Mouse (Mus musculus) midbrain, embryonic 13.5 days (tissue): ENCODE measurements around the gene Muc5b. TPM values are rescaled to one million over a fixed set of nuclear protein-coding genes. Genes with fewer than 3 reads are reported as not detected.

Experiments used
- ATAC-seq: fragments of 200-750 bp; cut with Nextera tagmentation; 2 replicates; pipeline ENCODE4 v1.8.0; 2017; ENCODE audit warnings: mild to moderate bottlenecking, moderate TSS enrichment, moderate library complexity
- H3K27ac ChIP-seq: fragments of 300-500 bp; sonication (generic); 2 replicates; pipeline ENCODE4 v1.5.1; 2015; ENCODE audit warnings: inconsistent platforms, mild to moderate bottlenecking, moderate library complexity
- H3K27me3 ChIP-seq: fragments of 300-500 bp; sonication (generic); 2 replicates; pipeline ENCODE4 v1.6.1; 2015; ENCODE audit warnings: mild to moderate bottlenecking, inconsistent platforms
- H3K36me3 ChIP-seq: fragments of 300-500 bp; sonication (generic); 2 replicates; pipeline ENCODE4 v1.6.1; 2015; ENCODE audit warnings: mild to moderate bottlenecking, inconsistent platforms
- H3K4me1 ChIP-seq: fragments of 300-500 bp; sonication (generic); replicated peaks from 2 replicates; pipeline ENCODE4 v1.6.1; 2015; ENCODE audit warnings: inconsistent platforms
- H3K4me2 ChIP-seq: fragments of 300-500 bp; sonication (generic); replicated peaks from 2 replicates; pipeline ENCODE4 v1.6.1; 2015; ENCODE audit warnings: moderate library complexity, mild to moderate bottlenecking, inconsistent platforms
- H3K4me3 ChIP-seq: fragments of 300-500 bp; sonication (generic); replicated peaks from 2 replicates; pipeline ENCODE4 v1.5.1; 2015; ENCODE audit warnings: mild to moderate bottlenecking, inconsistent platforms
- H3K9ac ChIP-seq: fragments of 300-500 bp; sonication (generic); replicated peaks from 2 replicates; pipeline ENCODE4 v1.6.1; 2015; ENCODE audit warnings: mild to moderate bottlenecking, inconsistent platforms
- H3K9me3 ChIP-seq: fragments of 300-500 bp; sonication (generic); 2 replicates; pipeline ENCODE4 v1.6.1; 2016; ENCODE audit warnings: mild to moderate bottlenecking, inconsistent platforms
- WGBS: fragments of 180-500 bp; shearing (Covaris S2); methylation state at CpG from one replicate; pipeline ENCODE4 v1.1.7; 2015; 5-methylcytosine and 5-hydroxymethylcytosine counted together
- polyA plus RNA-seq: library from polyadenylated mRNA; unstranded; fragments of >200 nt; fragmentation: Nextera tagmentation; extraction: Ambion mirVana; gene quantifications from 2 replicates; pipeline ENCODE4 v1.2.1, GENCODE M21; 2015

The Muc5b gene
- polyA plus RNA-seq, 1 experiment from 2014 or later = 0.04 TPM

GRCm38 (mm10) chr7:141824398-141824797, 14.5 kb upstream of the Muc5b start:
- H3K4me2 ChIP-seq = no peak overlapping the region
- no peak overlapping the region for H3K9ac ChIP-seq
- H3K27ac ChIP-seq = no peak overlapping the region
- WGBS = 93% methylated on average over 9 of the region's 9 CpGs
- no peaks in the 10 kb centered on the region for H3K9me3 ChIP-seq
- ATAC-seq = no peak
- no peaks in the 10 kb centered on the region for H3K36me3 ChIP-seq
- H3K27me3 ChIP-seq = no peaks in the 10 kb centered on the region
- H3K4me1 ChIP-seq = no peaks in the 10 kb centered on the region
- H3K4me3 ChIP-seq = no peak overlapping the region

- ATAC-seq = no peak
- H3K9me3 ChIP-seq = no peaks in the 10 kb centered on the region
- no peak overlapping the region for H3K9ac ChIP-seq
- no peak overlapping the region for H3K27ac ChIP-seq
- H3K4me1 ChIP-seq = no peaks in the 10 kb centered on the region
- H3K4me3 ChIP-seq = no peak overlapping the region
- 82% methylated on average over 7 of the region's 7 CpGs for WGBS
- H3K27me3 ChIP-seq = no peaks in the 10 kb centered on the region
- no peaks in the 10 kb centered on the region for H3K36me3 ChIP-seq
- H3K4me2 ChIP-seq = no peak overlapping the region
Measured at GRCm38 (mm10) chr7:141835941-141836340, 2.9 kb upstream of the Muc5b start.

- Histone ChIP-seq H3K4me3 (no peak overlapping the region), H3K9me3 (no peaks in the 10 kb centered on the region), H3K27me3 (no peaks in the 10 kb centered on the region), H3K4me2 (no peak overlapping the region), H3K27ac (no peak overlapping the region), H3K9ac (no peak overlapping the region), H3K4me1 (no peaks in the 10 kb centered on the region), H3K36me3 (no peaks in the 10 kb centered on the region)
- 82% methylated on average over 8 of the region's 8 CpGs for WGBS
- ATAC-seq = no peak
Measured at GRCm38 (mm10) chr7:141836423-141836822, 2.4 kb upstream of the Muc5b start.

GRCm38 (mm10) chr7:141840354-141840753, 1.5 kb downstream of the Muc5b start:
- 86% methylated on average over 10 of the region's 10 CpGs for WGBS
- no peak overlapping the region for H3K9ac ChIP-seq
- H3K27ac ChIP-seq = no peak overlapping the region
- no peaks in the 10 kb centered on the region for H3K4me1 ChIP-seq
- no peak for ATAC-seq
- no peaks in the 10 kb centered on the region for H3K9me3 ChIP-seq
- H3K36me3 ChIP-seq = no peaks in the 10 kb centered on the region
- H3K27me3 ChIP-seq = no peaks in the 10 kb centered on the region
- H3K4me2 ChIP-seq = no peak overlapping the region
- H3K4me3 ChIP-seq = no peak overlapping the region

- ATAC-seq = no peak
- 93% methylated on average over 4 of the region's 4 CpGs for WGBS
- no peaks in the 10 kb centered on the region for H3K27me3 ChIP-seq
Measured at GRCm38 (mm10) chr7:141861046-141861445, 22.2 kb downstream of the Muc5b start.

GRCm38 (mm10) chr7:141869644-141870043, 30.8 kb downstream of the Muc5b start:
- Histone ChIP-seq H3K9ac (no peak overlapping the region), H3K27ac (no peak overlapping the region), H3K9me3 (no peaks in the 10 kb centered on the region), H3K4me2 (no peak overlapping the region), H3K36me3 (peaks cover 31% of the 10 kb centered on the region), H3K4me1 (no peaks in the 10 kb centered on the region), H3K27me3 (no peaks in the 10 kb centered on the region), H3K4me3 (no peak overlapping the region)
- WGBS = 80% methylated on average over 5 of the region's 5 CpGs
- ATAC-seq = no peak

More at GRCm38 (mm10) chr7:141861046-141861445, 22.2 kb downstream of the Muc5b start:
- Histone ChIP-seq H3K4me1 (no peaks in the 10 kb centered on the region), H3K36me3 (no peaks in the 10 kb centered on the region), H3K4me3 (no peak overlapping the region), H3K4me2 (no peak overlapping the region), H3K9me3 (no peaks in the 10 kb centered on the region), H3K9ac (no peak overlapping the region), H3K27ac (no peak overlapping the region)

- Histone ChIP-seq H3K9me3 (no peaks in the 10 kb centered on the region), H3K4me2 (no peak overlapping the region), H3K27me3 (no peaks in the 10 kb centered on the region), H3K9ac (no peak overlapping the region), H3K4me1 (no peaks in the 10 kb centered on the region), H3K4me3 (no peak overlapping the region), H3K27ac (no peak overlapping the region), H3K36me3 (peaks cover 36% of the 10 kb centered on the region)
- ATAC-seq = no peak
- WGBS = 82% methylated on average over 5 of the region's 5 CpGs
Measured at GRCm38 (mm10) chr7:141870553-141870952, 31.7 kb downstream of the Muc5b start.

GRCm38 (mm10) chr7:141874891-141875290, 36.0 kb downstream of the Muc5b start:
- no peak for ATAC-seq
- Histone ChIP-seq H3K4me3 (no peak overlapping the region), H3K36me3 (peaks cover 69% of the 10 kb centered on the region), H3K9me3 (no peaks in the 10 kb centered on the region), H3K9ac (no peak overlapping the region), H3K4me2 (no peak overlapping the region), H3K27ac (no peak overlapping the region), H3K4me1 (no peaks in the 10 kb centered on the region), H3K27me3 (no peaks in the 10 kb centered on the region)
- 89% methylated on average over 5 of the region's 5 CpGs for WGBS

GRCm38 (mm10) chr7:141878813-141879212, 39.9 kb downstream of the Muc5b start:
- no peaks in the 10 kb centered on the region for H3K4me1 ChIP-seq
- no peak overlapping the region for H3K27ac ChIP-seq
- H3K36me3 ChIP-seq = peaks cover 84% of the 10 kb centered on the region
- no peak overlapping the region for H3K9ac ChIP-seq
- ATAC-seq = no peak
- H3K4me3 ChIP-seq = no peak overlapping the region
- 91% methylated on average over 2 of the region's 2 CpGs for WGBS
- H3K4me2 ChIP-seq = no peak overlapping the region
- no peaks in the 10 kb centered on the region for H3K9me3 ChIP-seq
- H3K27me3 ChIP-seq = no peaks in the 10 kb centered on the region

GRCm38 (mm10) chr7:141892151-141892550, 53.3 kb downstream of the Muc5b start:
- Histone ChIP-seq H3K4me1 (peaks cover 6% of the 10 kb centered on the region), H3K27me3 (no peaks in the 10 kb centered on the region), H3K9me3 (no peaks in the 10 kb centered on the region), H3K27ac (no peak overlapping the region), H3K4me2 (no peak overlapping the region), H3K4me3 (no peak overlapping the region), H3K9ac (no peak overlapping the region), H3K36me3 (peaks cover 60% of the 10 kb centered on the region)
- 97% methylated on average over 7 of the region's 7 CpGs for WGBS
- no peak for ATAC-seq

- no peaks in the 10 kb centered on the region for H3K9me3 ChIP-seq
- peaks cover 18% of the 10 kb centered on the region; the same call in 1 of the 2 replicates for H3K27me3 ChIP-seq
- peak overlapping the region; percentile 67 for H3K4me3 ChIP-seq
- ATAC-seq = peak; percentile 64
- peaks cover 39% of the 10 kb centered on the region for H3K4me1 ChIP-seq
- H3K27ac ChIP-seq = peak overlapping the region; percentile 78
- H3K9ac ChIP-seq = peak overlapping the region; percentile 89
- H3K36me3 ChIP-seq = no peaks in the 10 kb centered on the region
- WGBS = under 1% methylated on average over 16 of the region's 16 CpGs
- H3K4me2 ChIP-seq = peak overlapping the region; percentile 61
Measured at GRCm38 (mm10) chr7:141901825-141902224, 63.0 kb downstream of the Muc5b start.

- H3K27me3 ChIP-seq = peaks cover 18% of the 10 kb centered on the region; the same call in 1 of the 2 replicates
- peak overlapping the region; percentile 67 for H3K4me3 ChIP-seq
- peak overlapping the region; percentile 78 for H3K27ac ChIP-seq
- H3K4me1 ChIP-seq = peaks cover 35% of the 10 kb centered on the region
- H3K9me3 ChIP-seq = no peaks in the 10 kb centered on the region
- peak; percentile 97 for ATAC-seq
- H3K9ac ChIP-seq = peak overlapping the region; percentile 89
- WGBS = under 1% methylated on average over 44 of the region's 44 CpGs
- peak overlapping the region; percentile 61 for H3K4me2 ChIP-seq
- H3K36me3 ChIP-seq = no peaks in the 10 kb centered on the region
Measured at GRCm38 (mm10) chr7:141902269-141902729, 63.4 kb downstream of the Muc5b start.

GRCm38 (mm10) chr7:141902791-141903190, 63.9 kb downstream of the Muc5b start:
- Histone ChIP-seq H3K4me2 (peak overlapping the region; percentile 53), H3K9ac (peak overlapping the region; percentile 58), H3K36me3 (no peaks in the 10 kb centered on the region), H3K9me3 (no peaks in the 10 kb centered on the region), H3K4me1 (peaks cover 35% of the 10 kb centered on the region), H3K4me3 (peak overlapping the region; percentile 67), H3K27me3 (peaks cover 21% of the 10 kb centered on the region; the same call in 1 of the 2 replicates), H3K27ac (peak overlapping the region; percentile 78)
- no peak for ATAC-seq
- 68% methylated on average over 4 of the region's 4 CpGs for WGBS
